Mouse (Mus musculus): ENCODE results near the gene Rev1.

Gene Rev1

DNA sequence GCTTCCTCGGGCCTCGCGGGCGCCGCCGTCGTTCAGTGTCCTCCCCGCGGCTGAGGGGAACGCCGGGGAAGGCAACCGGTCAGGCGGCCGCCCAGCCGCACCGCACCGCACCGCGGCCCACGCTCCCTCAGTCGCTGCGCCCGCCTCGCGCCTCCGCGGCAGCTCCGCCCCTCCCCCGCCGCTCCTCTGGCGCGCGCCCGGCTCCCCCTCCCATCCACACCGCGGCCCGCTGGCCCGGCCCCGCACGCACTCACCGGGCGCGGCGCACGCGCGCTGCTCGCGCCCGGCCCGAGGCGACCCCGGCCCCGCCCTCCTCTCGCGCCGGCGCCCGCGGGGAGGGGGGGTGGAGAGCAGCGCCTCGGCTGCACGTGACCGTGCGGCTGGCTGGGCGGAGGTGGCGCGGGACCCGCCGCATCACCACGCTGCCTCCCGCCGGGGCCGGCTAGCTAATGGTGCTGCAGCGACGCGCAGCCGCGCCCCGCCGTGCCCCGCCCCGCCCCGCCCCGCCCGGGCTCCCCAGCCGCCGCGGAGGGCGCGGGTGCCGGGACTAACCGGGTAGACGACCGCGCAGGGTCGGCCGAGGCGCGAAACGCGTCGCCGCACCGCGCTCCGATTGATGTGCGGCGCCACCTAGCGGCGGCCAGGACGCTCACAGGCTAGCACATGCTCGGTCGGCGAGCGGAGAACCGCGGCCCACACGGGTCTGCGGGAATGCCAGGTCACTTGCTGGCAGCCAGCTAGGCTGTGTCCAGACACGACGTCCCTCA, at the start of gene Rev1:
TSS of gene Rev1 (minus strand) at position 301 of the 767 bp plus-strand sequence.
- DNase-seq: peak; percentile 97

GRCm38 (mm10) chr1:38178929-38179328, 49.3 kb upstream of the Rev1 start:
- no peak for DNase-seq

DNA sequence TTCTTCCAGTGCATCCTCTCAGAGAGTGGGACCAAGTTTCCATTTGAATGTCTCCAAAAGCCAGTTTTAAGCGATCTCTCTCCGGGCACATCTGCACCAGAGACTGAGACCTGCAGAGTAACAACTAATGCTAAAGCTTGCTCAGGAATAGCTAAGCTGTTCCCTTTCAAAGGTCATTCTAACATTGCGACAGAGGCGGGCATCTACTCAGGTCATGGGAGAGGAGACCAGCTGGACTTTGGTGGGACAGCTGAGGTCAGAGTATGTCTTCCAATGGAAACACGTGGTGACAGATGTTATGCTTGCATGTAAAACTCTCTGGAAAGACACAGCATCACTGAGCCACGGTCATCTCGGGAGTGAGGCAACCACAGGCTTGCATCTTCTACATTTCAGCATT, 46.5 kb upstream of the Rev1 start:
- DNase-seq: no peak

- no peak for DNase-seq
Measured at GRCm38 (mm10) chr1:38171874-38172273, 42.3 kb upstream of the Rev1 start.

DNA sequence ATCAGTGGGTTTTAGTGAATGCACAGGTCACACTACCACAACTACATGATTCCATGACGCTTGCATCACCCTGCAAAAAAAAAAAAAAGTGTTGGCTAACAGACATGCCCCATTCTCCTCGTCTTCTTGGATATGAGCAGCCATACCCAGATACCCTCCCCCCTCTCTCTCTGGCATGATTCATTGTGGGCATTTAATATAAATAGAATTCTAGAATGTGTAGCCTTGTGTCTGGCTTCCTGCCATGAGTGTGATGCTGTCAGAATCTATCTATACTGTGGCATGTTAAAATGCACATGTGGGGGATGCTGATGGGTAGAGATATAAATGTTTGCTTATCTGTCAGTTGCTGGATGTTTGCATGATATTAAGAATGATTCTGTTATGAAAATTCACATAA, 36.1 kb upstream of the Rev1 start:
- no peak for DNase-seq

DNA sequence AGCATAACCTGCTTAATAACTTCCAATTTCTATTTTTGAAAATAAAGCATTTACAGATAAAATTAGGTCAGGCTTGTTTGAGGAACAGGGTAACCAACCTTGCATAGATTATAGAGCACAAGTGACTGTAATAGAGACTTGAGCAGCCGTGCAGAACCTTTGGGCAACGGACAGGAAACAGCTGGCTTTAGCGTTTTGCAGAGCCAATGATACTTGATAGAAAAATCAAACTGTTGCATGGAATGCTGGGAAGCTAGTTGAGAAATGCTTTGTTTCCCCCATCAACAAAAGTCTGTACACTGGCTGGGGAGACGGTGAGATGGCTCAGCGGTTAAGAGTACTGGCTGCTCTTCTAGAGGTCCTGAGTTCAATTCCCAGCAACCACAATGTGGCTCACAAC, 20.5 kb upstream of the Rev1 start:
- DNase-seq: no peak

GRCm38 (mm10) chr1:38146008-38146407, 16.4 kb upstream of the Rev1 start:
- no peak for DNase-seq

- DNase-seq: no peak
Measured at GRCm38 (mm10) chr1:38141371-38141770, 11.8 kb upstream of the Rev1 start.

DNA sequence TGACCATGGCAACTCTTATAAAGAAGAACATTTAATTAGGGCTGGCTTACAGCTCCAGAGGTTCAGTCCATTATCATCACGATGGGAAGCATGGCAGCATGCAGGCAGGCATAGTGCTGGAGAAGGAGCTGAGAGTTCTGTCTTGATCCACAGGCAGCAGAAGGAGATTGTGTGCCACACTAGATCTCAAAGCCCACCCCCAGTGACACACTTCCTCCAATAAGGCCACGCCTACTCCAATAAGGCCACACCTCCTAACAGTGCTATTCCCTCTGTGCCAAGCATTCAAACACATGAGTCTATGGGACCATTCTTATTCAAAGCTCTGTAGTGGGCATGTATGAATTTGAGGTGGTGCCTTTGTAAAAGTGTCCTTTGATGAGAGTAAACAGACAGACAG, 11.3 kb upstream of the Rev1 start:
- DNase-seq: no peak

DNA sequence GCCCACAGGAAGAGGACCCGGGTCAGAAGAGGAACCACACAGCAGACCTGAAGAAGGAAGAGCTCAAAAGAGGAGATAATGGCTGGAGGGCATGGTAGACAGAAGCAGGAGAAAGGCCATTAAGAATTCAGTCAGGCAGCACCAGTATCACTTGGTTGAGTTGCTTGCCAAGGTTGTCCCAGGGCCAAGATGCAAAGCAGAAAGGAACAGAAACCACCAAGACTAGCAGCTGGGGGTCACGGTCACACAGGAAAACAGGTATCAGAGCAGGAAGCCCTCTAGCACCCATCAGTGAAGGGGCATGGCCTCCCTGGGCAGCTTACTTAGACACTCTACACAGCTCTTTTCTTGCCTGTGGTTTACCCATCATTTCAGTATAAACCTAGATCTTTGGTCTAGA, 9.8 kb upstream of the Rev1 start:
- DNase-seq: no peak

DNA sequence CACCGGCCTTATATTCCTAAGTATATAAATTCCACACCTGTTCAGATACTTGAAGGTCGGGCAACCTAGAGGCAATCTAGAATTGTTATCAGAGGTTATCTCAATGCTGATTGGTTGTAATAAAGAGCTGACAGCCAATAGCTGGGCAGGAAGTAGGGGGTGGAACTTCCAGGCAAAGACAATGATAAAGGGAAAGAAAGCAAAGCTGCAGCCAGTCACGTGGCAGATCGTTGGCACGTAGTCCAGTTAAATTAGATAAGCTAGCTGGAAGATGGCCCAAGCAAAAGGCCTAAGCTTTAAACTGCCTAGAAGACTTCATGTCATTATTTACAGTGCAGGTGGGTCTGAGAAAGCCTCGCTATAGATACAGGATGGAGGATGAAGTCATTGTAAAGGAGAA, 3.3 kb upstream of the Rev1 start:
- DNase-seq: no peak

DNA sequence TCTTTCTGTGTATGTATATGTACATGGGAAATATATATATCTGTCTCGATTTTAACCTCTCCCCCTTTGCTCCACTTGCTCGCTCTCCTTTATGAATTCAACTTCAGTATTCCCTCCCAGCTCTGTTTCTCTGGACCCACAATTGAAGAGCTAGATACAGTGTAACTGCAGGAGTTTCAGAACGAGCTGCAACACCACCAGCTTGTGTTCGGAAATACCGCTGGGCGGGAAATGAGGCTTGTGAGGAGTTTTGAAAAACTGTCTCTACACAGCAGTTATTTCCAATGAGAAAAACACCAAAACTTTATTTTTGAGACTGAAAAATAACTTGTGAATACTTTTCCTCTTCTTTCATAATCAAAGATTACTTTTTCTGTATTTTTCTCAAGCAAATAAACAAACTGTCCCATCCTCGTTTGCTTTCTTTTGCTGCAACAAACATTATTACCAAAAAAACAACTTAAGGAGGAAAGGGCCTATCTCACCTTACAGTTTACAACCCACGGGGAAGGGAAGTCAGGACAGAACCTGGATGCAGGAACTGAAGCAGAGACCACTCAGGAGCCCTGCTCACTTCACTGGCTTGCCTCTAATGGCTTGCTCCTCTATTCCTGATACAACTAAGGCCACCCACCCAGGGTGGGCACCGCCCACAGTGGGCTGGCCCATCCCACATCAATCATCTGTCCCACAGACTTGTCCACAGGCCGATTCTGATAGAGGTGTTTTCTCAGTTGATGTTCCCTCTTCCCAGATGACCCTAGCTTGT, 1.3 kb upstream of the Rev1 start:
- DNase-seq: no peak

DNA sequence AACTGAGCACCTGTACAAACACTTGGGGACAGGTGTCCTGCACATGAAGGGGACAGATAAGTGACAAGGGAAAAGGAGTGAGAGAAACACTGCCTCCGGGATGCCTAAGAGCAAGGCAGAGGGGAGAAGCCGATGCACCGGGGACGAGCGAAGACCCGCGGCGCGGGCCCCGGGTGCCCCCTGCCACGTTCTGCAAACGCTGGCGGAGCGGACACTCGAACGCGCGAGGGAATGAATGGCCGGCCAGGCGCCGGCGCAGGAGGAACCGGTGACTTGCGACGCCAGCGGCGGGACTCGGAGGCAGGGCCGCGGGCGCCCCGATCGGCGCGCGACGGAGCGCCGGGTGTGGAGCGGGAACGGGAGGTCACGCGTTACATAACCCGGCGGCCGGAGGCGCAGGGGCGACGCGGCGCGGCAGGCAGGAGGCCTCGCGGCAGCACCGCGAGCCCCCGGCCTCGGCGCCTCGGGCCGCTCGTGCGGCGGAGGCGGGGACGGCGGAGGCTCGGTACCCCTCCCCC, 623 bp downstream of the Rev1 start:
- DNase-seq: peak; percentile 32

DNA sequence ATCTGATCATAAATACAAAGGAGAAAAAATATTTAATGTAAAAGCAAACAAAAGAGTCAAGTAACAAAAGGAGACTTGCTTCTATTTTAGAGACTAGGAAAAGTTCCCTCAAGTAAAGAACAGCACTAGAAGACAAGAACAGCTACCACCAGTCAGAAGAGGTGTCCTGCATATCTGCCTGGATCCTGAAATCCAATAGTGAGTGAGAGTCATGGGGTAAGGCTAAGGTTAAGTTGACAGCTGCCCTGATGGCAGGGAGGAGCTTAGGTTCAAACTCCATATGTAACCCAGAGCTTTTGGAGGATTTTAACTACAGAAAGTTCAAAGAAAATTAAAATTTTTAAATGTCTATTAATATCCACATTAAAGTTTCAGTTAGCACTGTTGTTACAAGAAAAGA, 2.6 kb downstream of the Rev1 start:
- no peak for DNase-seq

GRCm38 (mm10) chr1:38126426-38126825, 3.2 kb downstream of the Rev1 start:
- no peak for DNase-seq

GRCm38 (mm10) chr1:38124261-38124660, 5.3 kb downstream of the Rev1 start:
- DNase-seq: no peak

GRCm38 (mm10) chr1:38120877-38121276, 8.7 kb downstream of the Rev1 start:
- DNase-seq: no peak

GRCm38 (mm10) chr1:38118624-38119023, 11.0 kb downstream of the Rev1 start:
- no peak for DNase-seq

GRCm38 (mm10) chr1:38109786-38110185, 19.8 kb downstream of the Rev1 start:
- no peak for DNase-seq

DNA sequence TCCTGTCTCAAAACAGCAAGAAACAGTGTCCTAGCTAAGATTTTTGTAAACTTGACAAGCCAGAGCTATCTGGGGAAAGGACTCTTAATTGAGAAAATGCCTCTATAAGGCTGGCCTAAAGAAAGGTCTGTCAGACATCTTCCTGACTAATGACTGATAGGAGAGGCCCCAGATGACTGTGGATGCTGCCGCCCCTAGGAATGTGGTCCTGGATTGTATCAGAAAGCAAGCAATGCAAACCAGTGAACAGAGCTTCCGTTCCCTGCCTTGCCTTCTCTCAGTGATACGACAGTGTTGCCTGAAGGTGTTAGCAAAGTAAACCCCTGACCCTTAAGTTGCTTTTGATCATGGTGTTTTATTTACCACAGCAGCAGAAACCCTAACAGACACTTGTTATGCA, 25.8 kb downstream of the Rev1 start:
- no peak for DNase-seq

GRCm38 (mm10) chr1:38103214-38103613, 26.4 kb downstream of the Rev1 start:
- DNase-seq: no peak

DNA sequence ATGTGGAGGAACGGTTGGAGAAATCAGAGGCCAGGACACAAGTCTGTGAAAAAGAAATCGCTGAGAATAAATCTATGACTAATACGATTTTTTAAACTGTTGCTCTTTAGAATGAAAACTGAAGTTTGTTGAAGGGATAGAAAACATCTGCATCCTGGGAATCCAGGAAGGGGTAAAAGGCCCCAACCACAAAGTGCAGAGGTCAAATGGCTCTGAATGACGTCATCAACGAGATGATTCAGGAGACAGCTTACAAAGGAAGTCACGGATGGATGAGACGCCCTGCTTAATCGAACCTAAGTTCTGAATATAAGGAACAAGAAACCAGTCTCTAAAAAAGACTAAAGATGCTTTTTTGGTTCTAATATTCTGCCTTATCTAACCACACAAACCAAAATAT, 48.3 kb downstream of the Rev1 start:
- no peak for DNase-seq

GRCm38 (mm10) chr1:38071326-38071725, 58.3 kb downstream of the Rev1 start:
- DNase-seq: peak; percentile 22

- no peak for DNase-seq
Measured at GRCm38 (mm10) chr1:38067276-38067675, 62.3 kb downstream of the Rev1 start.

All from layer of hippocampus, adult 9-11 months (tissue).